Mouse (Mus musculus) limb, embryonic 12.5 days (tissue): ENCODE measurements around the gene Ddx23. TPM values are rescaled to one million over a fixed set of nuclear protein-coding genes. Genes with fewer than 3 reads are reported as not detected.

ENCODE experiments used
- ATAC-seq: fragments of 200-750 bp; cut with Nextera tagmentation; 2 replicates; pipeline ENCODE4 v1.8.0; 2017; ENCODE audit warnings: low read depth, moderate TSS enrichment; ENCODE audit not compliant: insufficient number of reproducible peaks, insufficient read depth, low FRiP score, low TSS enrichment
- H3K27ac ChIP-seq: fragments of 300-500 bp; sonication (generic); 2 replicates; pipeline ENCODE4 v1.5.1; 2016; ENCODE audit warnings: mild to moderate bottlenecking, moderate library complexity
- H3K27me3 ChIP-seq: fragments of 300-500 bp; sonication (generic); 2 replicates; pipeline ENCODE4 v1.6.1; 2016; ENCODE audit warnings: mild to moderate bottlenecking, moderate library complexity
- H3K36me3 ChIP-seq: fragments of 300-500 bp; sonication (generic); 2 replicates; pipeline ENCODE4 v1.6.1; 2016; ENCODE audit warnings: mild to moderate bottlenecking, moderate library complexity
- H3K4me1 ChIP-seq: fragments of 300-500 bp; sonication (generic); replicated peaks from 2 replicates; pipeline ENCODE4 v1.6.1; 2016
- H3K4me2 ChIP-seq: fragments of 300-500 bp; sonication (generic); 2 replicates; pipeline ENCODE4 v1.6.1; 2016; ENCODE audit warnings: mild to moderate bottlenecking, moderate library complexity
- H3K4me3 ChIP-seq: fragments of 300-500 bp; sonication (generic); replicated peaks from 2 replicates; pipeline ENCODE4 v1.5.1; 2016; ENCODE audit warnings: mild to moderate bottlenecking
- H3K9ac ChIP-seq: fragments of 300-500 bp; sonication (generic); replicated peaks from 2 replicates; pipeline ENCODE4 v1.6.1; 2016; ENCODE audit warnings: mild to moderate bottlenecking, moderate library complexity
- H3K9me3 ChIP-seq: fragments of 300-500 bp; sonication (generic); 2 replicates; pipeline ENCODE4 v1.6.1; 2016; ENCODE audit warnings: mild to moderate bottlenecking, moderate library complexity
- WGBS: fragments of 180-500 bp; shearing (Covaris S2); methylation state at CpG from one replicate; pipeline ENCODE4 v1.1.7; 2016; 5-methylcytosine and 5-hydroxymethylcytosine counted together
- polyA plus RNA-seq: library from polyadenylated mRNA; unstranded; fragments of >200 nt; fragmentation: Nextera tagmentation; extraction: Ambion mirVana; gene quantifications from 2 replicates; pipeline ENCODE4 v1.2.1, GENCODE M21; 2016

Gene Ddx23
- polyA plus RNA-seq, 1 experiment from 2014 or later: 31.5 TPM

DNA sequence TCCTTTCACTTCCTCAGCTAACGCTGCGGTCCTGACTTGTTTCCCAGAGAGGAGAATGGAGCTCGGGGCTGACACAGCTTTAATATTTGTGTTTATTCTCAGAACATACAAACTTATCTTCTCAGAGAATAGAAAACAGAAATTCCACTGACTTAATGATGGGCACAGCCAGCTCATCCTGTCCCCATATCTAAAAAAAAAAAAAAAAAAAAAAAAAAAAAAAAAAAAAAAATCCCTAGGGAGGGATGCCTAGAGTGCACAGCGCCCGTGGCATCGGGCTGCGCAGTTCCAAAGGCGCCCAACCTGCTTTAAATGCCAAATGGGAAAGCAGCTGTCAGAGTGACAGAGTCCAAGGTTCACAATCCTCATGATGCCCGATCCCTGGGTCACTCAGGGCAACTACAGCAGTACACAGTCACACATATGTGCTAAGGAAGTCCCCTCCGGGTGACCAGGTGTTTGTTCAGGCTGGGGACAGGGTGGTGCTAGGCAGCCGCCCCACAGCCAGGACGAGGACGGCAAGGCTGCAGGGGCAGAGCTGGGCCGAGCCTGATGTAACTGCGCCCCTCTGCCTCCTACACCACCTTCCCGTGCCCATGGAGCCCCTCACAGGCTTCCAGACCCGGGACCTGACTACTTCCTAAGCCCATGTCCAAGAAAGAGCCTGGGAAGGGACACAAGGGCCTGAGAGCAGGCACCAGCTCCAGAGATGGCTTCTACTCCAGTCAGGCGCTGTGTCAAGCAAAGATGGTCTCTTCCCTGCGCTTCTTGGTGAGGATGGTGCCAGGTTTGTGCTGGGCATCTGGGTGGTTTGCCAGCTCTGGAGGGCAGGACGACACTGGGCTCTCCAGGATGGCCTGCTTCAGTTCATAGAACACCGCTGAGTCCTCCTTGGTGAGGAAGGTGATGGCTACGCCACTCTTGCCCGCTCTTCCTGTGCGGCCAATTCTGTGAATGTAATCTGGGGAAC lies 17.4 kb downstream of the Ddx23 start:
- Histone ChIP-seq H3K27ac (no peak overlapping the region), H3K9ac (no peak overlapping the region), H3K27me3 (no peaks in the 10 kb centered on the region), H3K4me2 (no peak overlapping the region), H3K4me1 (peaks cover 3% of the 10 kb centered on the region; the same call in 1 of the 2 replicates), H3K9me3 (no peaks in the 10 kb centered on the region), H3K36me3 (peaks cover 97% of the 10 kb centered on the region), H3K4me3 (no peak overlapping the region)
- ATAC-seq: no peak
- WGBS: 92% methylated on average over 24 of the region's 24 CpGs

DNA sequence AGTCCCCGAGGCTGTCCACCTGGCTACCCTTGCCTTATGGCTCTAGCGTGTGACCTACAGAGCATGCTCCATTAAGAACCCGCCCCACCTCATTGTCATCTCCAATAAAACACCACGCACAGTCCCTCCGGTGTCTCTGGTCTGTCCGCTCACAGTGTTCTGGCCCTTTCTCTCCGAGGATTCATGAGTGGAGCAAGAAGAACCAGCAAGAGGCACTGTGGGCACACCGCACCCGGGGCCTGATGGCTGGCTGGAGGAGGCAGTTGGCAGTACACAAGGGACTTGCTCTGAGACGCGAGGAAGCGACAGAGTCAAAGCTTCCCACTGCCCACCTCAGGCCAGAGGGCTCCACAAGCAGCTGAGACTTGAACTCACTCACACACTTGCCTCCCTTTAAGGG lies 18.3 kb downstream of the Ddx23 start:
- Histone ChIP-seq H3K4me2 (no peak overlapping the region), H3K27ac (no peak overlapping the region), H3K9me3 (no peaks in the 10 kb centered on the region), H3K36me3 (peaks cover 95% of the 10 kb centered on the region), H3K27me3 (no peaks in the 10 kb centered on the region), H3K9ac (no peak overlapping the region), H3K4me3 (no peak overlapping the region), H3K4me1 (peaks cover 11% of the 10 kb centered on the region; the same call in 1 of the 2 replicates)
- no peak for ATAC-seq
- 90% methylated on average over 12 of the region's 12 CpGs for WGBS

DNA sequence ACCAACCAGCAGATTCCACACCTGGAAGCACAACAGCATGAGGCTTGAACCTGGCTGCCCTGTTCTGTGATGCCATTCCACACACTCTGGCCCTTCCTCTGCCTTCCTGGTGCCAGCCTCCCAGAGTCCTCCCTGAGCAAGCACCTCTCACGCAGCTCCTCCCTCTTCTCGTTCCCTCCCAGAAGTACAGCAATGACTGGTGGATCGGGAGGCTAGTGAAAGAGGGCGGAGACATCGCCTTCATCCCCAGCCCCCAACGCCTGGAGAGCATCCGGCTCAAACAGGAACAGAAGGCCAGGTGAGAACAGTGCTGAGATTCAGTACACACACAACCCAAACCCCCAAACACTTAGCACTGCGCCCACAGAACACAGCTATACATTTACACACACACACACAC lies 22.5 kb downstream of the Ddx23 start:
- Histone ChIP-seq H3K4me2 (no peak overlapping the region), H3K27me3 (peaks cover 22% of the 10 kb centered on the region), H3K9me3 (no peaks in the 10 kb centered on the region), H3K9ac (peak overlapping the region; percentile 23; the same call in 1 of the 2 replicates), H3K27ac (no peak overlapping the region), H3K4me1 (peaks cover 25% of the 10 kb centered on the region), H3K4me3 (0 out of 2 replicates have a peak overlapping the region, but pooled peaks have one; percentile 3), H3K36me3 (peaks cover 52% of the 10 kb centered on the region)
- ATAC-seq: no peak
- 22% methylated on average over 8 of the region's 8 CpGs for WGBS

DNA sequence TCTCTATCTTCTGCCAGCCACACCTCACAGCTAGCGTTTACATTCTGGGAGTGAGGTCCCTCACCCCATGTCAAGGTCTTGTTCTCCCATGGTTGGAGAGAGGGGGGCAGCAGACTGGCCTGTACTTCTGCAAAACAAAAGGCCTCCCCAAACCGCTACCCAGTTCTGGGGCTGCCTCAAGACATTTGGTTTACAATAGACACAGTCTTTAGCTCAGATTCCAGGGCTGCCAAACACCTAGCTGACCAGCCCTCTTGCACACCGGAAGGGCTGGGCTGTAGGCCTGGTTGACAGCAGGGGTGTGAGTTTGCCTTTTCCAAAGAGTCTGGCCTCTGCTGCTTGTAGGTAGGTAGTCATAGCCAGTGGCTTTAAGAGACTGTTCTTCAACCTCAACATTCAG lies 25.5 kb downstream of the Ddx23 start:
- 34% methylated on average over 3 of the region's 3 CpGs for WGBS
- Histone ChIP-seq H3K4me1 (peaks cover 47% of the 10 kb centered on the region), H3K27ac (no peak overlapping the region), H3K4me3 (no peak overlapping the region), H3K27me3 (peaks cover 50% of the 10 kb centered on the region), H3K9me3 (no peaks in the 10 kb centered on the region), H3K36me3 (peaks cover 23% of the 10 kb centered on the region), H3K9ac (no peak overlapping the region), H3K4me2 (no peak overlapping the region)
- no peak for ATAC-seq

DNA sequence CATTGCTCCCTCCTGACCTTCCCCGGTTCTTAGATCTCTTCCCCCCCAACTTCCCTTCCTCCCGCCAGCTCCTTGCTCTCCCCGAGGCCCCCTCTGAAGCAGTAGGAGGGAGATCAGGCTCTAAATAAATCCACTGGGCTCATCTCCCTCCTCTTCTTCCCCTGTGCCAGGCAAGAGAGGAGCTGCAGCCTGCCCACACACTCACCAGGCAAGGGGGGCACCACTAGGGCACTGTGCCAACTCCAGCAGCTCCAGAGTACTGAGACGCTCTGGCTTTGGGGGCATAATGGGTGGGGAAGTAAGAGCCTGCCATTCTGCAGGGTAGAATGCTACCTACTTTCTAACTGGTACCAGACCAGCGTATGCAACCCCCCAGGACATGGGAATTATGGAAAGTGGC lies 26.2 kb downstream of the Ddx23 start:
- WGBS: 54% methylated on average over 5 of the region's 5 CpGs
- peak overlapping the region; percentile 98 for H3K4me2 ChIP-seq
- H3K27me3 ChIP-seq: peaks cover 53% of the 10 kb centered on the region
- no peak overlapping the region for H3K4me3 ChIP-seq
- H3K4me1 ChIP-seq: peaks cover 52% of the 10 kb centered on the region
- H3K9me3 ChIP-seq: no peaks in the 10 kb centered on the region
- no peak for ATAC-seq
- H3K27ac ChIP-seq: no peak overlapping the region
- peaks cover 17% of the 10 kb centered on the region for H3K36me3 ChIP-seq
- H3K9ac ChIP-seq: no peak overlapping the region; the same call in 1 of the 2 replicates

DNA sequence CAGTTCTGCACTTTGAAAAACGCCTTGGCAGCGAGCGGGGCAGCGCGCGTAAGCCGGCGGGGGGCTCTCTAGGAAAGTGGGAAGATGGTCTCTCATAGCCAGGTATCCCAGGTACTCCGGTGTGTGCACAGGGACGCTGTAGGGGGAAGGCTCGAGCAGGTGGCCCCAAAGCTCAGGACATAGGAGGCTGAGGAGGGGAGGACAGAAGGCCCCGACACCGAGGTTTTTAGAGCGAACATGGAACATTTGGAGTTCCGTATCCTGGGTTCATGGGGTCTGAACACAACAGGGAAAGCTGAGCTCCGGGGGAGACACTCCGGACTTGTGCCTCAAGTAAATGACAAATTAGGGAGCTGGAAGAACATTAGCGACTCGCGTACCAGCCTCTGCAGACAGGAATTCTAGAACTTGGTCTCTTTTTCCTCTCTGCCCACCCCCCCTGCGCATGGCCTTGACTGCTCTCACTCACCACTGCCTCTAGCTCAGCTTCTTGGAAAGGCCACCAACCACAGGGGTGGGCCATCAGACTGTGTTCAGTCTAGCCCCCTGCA lies 27.3 kb downstream of the Ddx23 start:
- H3K27me3 ChIP-seq: peaks cover 65% of the 10 kb centered on the region

DNA sequence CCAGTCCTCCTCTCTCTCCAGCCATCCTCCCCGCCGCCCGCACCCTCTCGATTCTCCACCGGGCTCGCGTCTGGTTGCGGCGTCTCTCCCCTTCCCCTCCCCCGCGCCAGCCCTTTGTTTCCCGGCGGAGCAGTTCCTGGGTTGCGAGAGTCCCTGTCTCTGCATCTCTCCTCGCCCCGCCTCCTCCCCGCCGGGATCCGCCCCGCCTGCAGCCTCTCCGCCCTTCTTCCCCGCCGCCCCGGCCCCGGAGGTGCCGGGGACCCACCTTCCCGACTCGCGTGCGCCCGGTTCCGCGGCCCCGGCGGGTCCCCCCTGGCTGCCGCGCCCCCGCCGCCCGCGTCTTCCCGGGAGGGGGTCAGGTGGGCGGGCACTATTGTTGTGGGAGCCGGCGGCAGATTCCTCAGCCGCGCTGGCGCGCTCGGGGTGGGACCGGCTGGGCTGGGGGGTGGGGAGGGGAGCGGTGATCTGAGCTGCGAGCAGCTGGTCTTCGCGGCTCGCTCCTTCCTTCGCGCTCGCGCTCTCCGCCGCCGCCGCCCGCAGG lies 28.1 kb downstream of the Ddx23 start:
- H3K4me1 ChIP-seq: peaks cover 55% of the 10 kb centered on the region
- H3K9me3 ChIP-seq: no peaks in the 10 kb centered on the region
- peak overlapping the region; percentile 98 for H3K4me2 ChIP-seq
- under 1% methylated on average over 65 of the region's 65 CpGs for WGBS
- peak overlapping the region; percentile 76 for H3K27ac ChIP-seq
- peak overlapping the region; percentile 88 for H3K9ac ChIP-seq
- H3K4me3 ChIP-seq: peak overlapping the region; percentile 82
- H3K36me3 ChIP-seq: no peaks in the 10 kb centered on the region
- peak; percentile 26; the same call in 1 of the 2 replicates for ATAC-seq
- H3K27me3 ChIP-seq: peaks cover 71% of the 10 kb centered on the region

More for the DNA sequence above, 27.3 kb downstream of the Ddx23 start:
- Histone ChIP-seq H3K9me3 (no peaks in the 10 kb centered on the region), H3K9ac (peak overlapping the region; percentile 88), H3K36me3 (0 out of 2 replicates have a peak, but pooled peaks cover 7% of the 10 kb centered on the region), H3K27ac (0 out of 2 replicates have a peak overlapping the region, but pooled peaks have one; percentile 76), H3K4me2 (peak overlapping the region; percentile 98), H3K4me3 (peak overlapping the region; percentile 82), H3K4me1 (peaks cover 60% of the 10 kb centered on the region)
- no peak for ATAC-seq
- 1% methylated on average over 21 of the region's 21 CpGs for WGBS

DNA sequence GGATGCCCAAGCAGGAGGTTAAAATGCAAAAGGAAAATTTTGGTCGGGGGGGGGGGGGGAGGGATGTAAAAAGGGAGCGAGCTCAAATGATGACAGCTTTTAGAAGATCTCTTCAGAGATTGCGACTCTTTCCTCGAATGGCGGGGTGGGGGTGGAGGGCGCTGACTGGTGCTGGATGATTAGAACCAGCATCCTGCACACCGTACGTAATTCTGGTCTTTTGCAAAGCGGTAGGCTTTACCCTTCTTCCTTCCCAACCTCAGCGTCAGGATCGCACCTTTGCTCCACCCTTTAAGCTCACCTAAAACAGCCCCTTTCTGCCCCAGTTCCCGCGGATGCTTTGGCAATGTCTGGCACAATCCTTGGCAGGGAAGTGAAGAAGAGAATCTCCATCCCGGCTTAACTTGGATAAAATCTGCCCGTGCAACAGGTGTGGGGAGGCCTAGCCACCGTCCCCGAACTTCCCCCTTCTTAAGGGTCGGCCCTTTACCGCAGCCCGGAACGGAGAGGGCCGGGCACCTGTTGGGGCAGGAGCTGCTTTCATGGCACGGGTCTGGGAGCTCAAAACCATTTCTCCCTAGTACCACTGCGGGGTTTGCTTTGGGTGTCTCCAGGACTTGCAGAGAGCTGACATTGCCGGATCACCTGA lies 28.7 kb downstream of the Ddx23 start:
- Histone ChIP-seq H3K36me3 (no peaks in the 10 kb centered on the region), H3K9me3 (no peaks in the 10 kb centered on the region), H3K4me2 (peak overlapping the region; percentile 98), H3K9ac (peak overlapping the region; percentile 88), H3K27me3 (peaks cover 76% of the 10 kb centered on the region), H3K27ac (0 out of 2 replicates have a peak overlapping the region, but pooled peaks have one; percentile 29), H3K4me3 (peak overlapping the region; percentile 82), H3K4me1 (peaks cover 61% of the 10 kb centered on the region)
- ATAC-seq: no peak
- WGBS: under 1% methylated on average over 25 of the region's 25 CpGs

DNA sequence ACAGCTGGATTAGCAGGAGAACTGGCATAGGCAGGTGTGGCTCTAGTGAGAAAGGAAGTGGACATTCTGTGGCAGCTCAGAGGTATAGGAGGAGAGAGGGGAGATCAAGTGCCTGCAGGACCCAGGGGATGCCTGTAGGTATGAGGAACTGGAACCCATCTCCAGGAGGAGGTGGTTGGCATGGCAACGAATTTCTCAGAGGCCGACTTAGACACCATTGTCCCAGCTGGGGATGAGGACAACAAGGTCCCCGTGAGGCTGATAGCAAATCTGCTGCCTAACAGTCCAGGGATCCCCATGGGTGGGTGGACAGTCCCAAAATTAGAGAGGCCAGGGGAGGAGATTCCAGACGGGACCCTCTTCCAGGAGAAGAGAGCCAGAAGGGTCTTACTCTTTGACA lies 29.8 kb downstream of the Ddx23 start:
- WGBS: 0% methylated on average over 4 of the region's 4 CpGs
- no peaks in the 10 kb centered on the region for H3K9me3 ChIP-seq

DNA sequence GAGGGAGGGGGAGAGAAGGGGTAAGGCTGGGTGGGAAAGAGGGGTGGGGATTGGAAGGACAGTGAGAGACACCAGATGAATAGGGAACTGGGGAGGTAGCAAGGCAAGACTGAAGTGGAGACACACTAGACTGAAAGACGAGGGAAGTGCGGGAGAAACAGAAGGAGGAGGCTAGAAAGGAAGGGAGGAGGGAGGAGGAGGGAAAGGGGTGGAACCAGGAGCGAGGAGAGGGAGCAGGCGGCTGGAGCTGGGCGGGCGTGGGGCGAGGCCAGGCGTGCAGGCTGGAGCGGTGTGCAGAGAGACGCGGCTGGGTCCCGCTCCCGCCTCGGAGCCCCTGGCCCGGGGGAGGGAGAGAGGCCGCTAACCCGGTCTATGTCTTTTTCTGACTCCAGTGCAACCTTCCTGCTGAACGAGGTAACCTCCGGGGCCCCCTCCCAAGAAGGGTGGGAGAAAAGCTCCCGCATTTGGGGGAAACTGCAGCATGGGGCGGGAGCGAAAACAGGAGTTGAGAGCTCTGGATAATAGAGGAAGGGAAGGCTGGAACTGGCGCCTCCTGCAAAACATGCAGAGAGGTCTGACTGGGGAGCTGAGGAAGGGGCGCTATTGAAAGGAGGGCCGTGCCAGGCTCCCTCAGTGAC lies 30.5 kb downstream of the Ddx23 start:
- under 1% methylated on average over 25 of the region's 25 CpGs for WGBS
- peak overlapping the region; percentile 68 for H3K9ac ChIP-seq
- ATAC-seq: peak; percentile 60
- peaks cover 71% of the 10 kb centered on the region for H3K4me1 ChIP-seq
- H3K36me3 ChIP-seq: no peaks in the 10 kb centered on the region
- no peaks in the 10 kb centered on the region for H3K9me3 ChIP-seq
- H3K4me2 ChIP-seq: peak overlapping the region; percentile 98
- peak overlapping the region; percentile 82 for H3K4me3 ChIP-seq
- H3K27me3 ChIP-seq: peaks cover 82% of the 10 kb centered on the region
- peak overlapping the region; percentile 41; the same call in 1 of the 2 replicates for H3K27ac ChIP-seq

More for the DNA sequence above, 29.8 kb downstream of the Ddx23 start:
- peak overlapping the region; percentile 98 for H3K4me2 ChIP-seq
- no peak for ATAC-seq
- H3K4me1 ChIP-seq: peaks cover 71% of the 10 kb centered on the region
- H3K4me3 ChIP-seq: peak overlapping the region; percentile 82
- H3K27ac ChIP-seq: no peak overlapping the region
- H3K36me3 ChIP-seq: no peaks in the 10 kb centered on the region
- H3K27me3 ChIP-seq: peaks cover 86% of the 10 kb centered on the region
- peak overlapping the region; percentile 68 for H3K9ac ChIP-seq
